Mouse (Mus musculus) retina, embryonic 14.5 days (tissue): Measurements from ENCODE around the gene Orai2.
"Not testable (repeated sequence)": the region's sequence is repeated elsewhere in the genome, so short reads cannot be mapped to it uniquely, and the experiment has no call there.

Source experiments
- DNase-seq: peaks from one replicate; pipeline ENCODE4 v3.0.0-alpha.2; 2015; ENCODE audit warnings: low spot score

Orai2 gene

GRCm38 (mm10) chr5:136173606-136174463 lies 3.3 kb upstream of the Orai2 start:
- no peak for DNase-seq

DNA sequence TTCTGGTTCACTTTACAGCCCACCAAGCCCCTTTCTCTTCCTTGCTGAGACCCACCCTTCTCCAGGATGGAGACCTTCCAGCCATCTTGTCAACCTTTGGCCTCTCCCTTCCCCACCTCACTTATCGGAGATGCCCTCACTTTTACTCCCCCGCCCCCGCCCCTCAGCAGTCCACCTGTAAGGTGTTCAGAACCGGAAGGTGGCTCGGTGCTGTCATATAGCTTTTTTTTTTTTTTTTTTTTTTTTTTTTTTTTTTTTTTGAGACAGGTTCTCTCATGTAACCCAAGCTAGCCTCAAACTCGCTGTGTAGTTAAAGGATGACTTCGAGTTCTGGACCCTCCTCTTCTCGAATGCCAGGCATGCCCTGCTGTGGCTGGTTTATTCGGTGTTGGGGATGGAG lies 2.4 kb upstream of the Orai2 start:
- DNase-seq: no peak

- peak; percentile 20 for DNase-seq
These were observed 1.1 kb upstream of the Orai2 start for GRCm38 (mm10) chr5:136171363-136172341.

GRCm38 (mm10) chr5:136169626-136170511 lies 644 bp downstream of the Orai2 start:
- peak; percentile 54 for DNase-seq

GRCm38 (mm10) chr5:136168071-136168470 lies 2.4 kb downstream of the Orai2 start:
- no peak for DNase-seq

GRCm38 (mm10) chr5:136167296-136167695 lies 3.2 kb downstream of the Orai2 start:
- DNase-seq: no peak

- no peak for DNase-seq
These were observed 5.3 kb downstream of the Orai2 start for GRCm38 (mm10) chr5:136165246-136165645.

- no peak for DNase-seq
These were observed 6.6 kb downstream of the Orai2 start for GRCm38 (mm10) chr5:136163807-136164474.

DNA sequence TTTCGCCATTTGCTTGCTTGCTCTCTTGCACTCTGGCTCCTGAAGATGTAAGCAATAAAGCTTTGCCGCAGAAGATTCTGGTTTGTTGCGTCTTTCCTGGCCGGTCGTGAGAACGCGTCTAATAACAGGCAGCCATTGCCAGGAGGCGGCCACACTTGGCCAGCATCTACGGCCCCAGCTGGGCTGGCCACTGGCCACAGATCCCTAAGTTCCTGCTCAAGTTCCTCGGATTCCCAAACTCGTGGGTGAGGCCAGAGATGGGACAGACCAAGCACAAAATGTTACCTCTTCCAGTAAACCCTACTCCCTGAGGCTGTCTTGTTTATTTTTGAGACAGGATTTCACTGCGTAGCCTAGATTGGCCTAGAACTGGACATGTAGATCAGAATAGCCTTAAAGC lies 10.4 kb downstream of the Orai2 start:
- not testable (repeated sequence) for DNase-seq

GRCm38 (mm10) chr5:136155399-136155798 lies 15.1 kb downstream of the Orai2 start:
- DNase-seq: no peak

DNA sequence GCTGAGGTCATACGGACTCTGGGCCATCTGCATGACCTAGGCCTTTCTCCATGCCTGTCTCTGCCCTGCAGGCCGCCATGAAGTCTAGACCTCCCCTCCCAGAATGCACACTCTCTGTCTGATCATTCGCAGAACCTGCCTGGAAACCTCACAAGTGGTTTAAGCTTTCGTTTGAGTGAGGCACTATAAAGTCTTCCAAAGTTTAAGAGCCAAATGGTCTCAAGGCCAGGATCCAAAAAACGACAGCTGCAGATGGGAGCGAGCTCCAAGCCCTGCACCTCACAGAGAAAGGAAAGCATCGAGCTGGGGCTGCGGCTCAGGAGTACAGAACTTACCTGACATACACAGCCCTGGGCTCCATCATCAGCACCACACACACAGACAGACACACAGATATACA lies 18.1 kb downstream of the Orai2 start:
- DNase-seq: no peak

DNA sequence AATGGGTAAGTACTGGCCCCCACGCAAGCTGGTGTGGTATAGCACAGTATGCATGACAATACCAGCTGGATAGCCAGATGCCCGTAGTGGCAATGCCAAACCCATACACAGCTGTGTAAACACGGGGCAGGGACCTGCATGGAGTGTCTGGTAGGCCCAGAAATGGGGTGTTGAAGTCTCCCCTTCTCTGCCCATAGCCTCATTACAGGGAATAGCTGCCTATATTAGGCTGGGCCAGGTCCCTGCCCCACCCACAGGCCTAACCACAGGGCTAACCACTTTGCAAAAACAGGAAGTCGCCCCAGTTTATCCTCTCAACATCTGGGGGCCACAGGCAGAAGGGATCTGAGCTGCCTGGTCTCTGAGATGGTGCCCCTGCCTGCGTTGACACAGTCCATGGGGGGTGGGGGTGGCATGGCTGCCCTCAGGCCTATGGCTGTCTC lies 21.4 kb downstream of the Orai2 start:
- DNase-seq: not testable (repeated sequence)

DNA sequence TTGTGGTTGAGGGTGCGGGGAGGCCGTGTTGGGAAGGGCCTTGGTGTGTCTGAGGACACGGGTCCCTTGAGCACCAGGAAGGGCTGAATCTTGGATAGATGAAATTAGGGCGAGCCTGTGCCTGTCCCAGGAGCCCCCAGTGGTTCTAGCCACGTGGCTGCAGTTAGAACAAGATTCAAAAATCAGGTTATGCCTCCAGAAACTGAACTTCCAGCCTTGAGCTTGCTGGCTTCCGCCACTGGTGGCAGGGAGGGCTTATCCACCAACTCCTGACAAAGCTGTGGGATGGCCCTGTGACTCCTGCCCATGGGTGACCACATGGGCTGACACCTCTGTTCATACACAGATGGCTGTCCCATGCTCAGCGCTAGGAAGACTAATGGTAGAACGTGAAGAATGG lies 22.8 kb downstream of the Orai2 start:
- DNase-seq: no peak

DNA sequence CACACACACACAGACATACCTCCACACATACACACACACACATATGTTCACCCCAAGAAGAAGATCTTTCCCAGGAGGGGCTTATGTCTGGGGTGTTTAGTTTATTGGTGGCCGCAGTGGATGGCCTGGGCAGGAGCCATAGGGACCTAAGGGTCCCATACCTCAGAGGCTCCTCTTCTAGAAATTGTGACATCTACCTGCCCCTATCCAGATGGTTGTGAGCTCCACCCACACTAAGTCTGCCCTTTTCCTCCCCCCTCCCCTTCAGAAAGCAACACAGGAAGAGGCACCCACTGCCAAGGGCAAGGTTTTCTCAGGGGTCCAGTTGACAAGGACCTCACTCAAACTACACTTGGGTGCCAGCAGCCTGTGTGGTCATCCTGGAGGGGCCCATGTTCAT lies 23.6 kb downstream of the Orai2 start:
- no peak for DNase-seq

DNA sequence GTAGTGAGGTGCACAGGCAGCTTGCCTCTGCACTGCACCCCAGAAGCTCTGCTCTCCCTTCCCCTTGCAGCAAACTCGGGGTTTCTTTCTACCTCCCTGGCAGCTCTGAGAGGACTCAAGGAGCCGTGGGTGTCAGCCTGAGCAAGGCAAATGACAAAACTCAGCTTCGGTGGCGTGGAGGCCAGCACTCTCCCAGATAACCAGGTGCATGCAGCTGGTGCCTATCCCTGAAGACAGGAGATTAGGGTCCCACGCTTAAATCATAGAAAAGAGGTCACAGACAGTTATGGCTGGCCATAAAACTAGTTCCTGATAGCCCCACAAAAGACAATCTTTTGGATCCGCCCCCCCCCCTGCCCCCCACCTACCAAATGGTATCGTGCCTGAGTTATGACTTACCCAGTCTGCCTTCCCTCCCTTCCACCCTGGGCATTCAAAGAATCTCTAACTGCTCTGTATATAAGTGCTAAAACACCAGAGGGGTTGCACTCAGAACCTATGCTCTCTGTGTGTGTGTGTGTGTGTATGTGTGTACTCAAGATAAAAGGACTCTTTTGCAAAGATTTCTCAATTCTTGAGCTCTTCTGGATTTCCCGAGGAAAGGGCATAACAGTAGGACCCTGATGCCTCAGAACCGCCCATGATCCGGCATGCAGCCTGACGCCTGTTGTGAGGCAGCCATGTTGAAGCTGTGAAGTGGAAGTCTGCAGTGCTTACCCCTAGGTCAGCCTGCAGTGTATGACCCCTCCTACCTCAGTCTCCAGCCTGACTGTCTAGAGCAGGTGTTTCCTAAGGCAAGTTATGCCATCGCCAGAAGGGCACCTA lies 25.7 kb downstream of the Orai2 start:
- no peak for DNase-seq

- peak; percentile 14 for DNase-seq
These were observed 27.3 kb downstream of the Orai2 start for GRCm38 (mm10) chr5:136143161-136143755.

GRCm38 (mm10) chr5:136142746-136143145 lies 27.8 kb downstream of the Orai2 start:
- DNase-seq: no peak

- DNase-seq: no peak
These were observed 30.4 kb downstream of the Orai2 start for GRCm38 (mm10) chr5:136140057-136140482.

DNA sequence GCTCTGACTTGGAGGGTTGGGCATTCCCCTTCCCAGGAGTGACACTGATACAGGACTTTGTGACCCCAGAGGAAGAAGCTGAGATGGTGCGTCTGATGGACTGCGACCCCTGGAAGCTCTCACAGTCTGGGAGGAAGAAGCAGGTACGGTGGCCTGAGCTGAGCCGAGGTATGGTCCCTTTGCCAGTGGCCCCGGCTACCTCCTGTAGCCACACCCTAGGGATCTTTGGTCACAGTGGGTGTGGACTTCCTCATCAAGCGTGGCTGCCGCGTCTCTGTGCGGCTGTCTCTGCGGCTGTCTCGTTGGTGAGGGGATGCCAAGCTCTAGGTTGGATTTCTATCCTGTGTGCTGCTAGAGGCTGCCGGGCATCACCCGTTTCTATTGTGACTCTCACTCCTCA lies 31.1 kb downstream of the Orai2 start:
- DNase-seq: no peak
